Mouse (Mus musculus) limb, embryonic 14.5 days (tissue): ENCODE measurements at regions not wholly inside any gene's neighbourhood (a gene's known extent, or its start where the extent isn't known, plus 50 kb on each side); places are given as distances from the start of the nearest gene placed in this dataset.

Source experiments
- ATAC-seq: fragments of 200-750 bp; cut with Nextera tagmentation; 2 replicates; pipeline ENCODE4 v1.8.0; 2017; ENCODE audit warnings: low read depth, moderate number of reproducible peaks, moderate TSS enrichment; ENCODE audit not compliant: low FRiP score
- DNase-seq: peaks from one replicate; pipeline ENCODE4 v3.0.0-alpha.2; 2015; ENCODE audit warnings: low spot score
- H3K27ac ChIP-seq: fragments of 300-500 bp; sonication (generic); replicated peaks from 2 replicates; pipeline ENCODE4 v1.5.1; 2014; ENCODE audit warnings: low read depth, mild to moderate bottlenecking, low read length, moderate library complexity, mixed read lengths
- H3K27me3 ChIP-seq: fragments of 300-500 bp; sonication (generic); 2 replicates; pipeline ENCODE4 v1.6.1; 2014; ENCODE audit warnings: low read length, mixed read lengths; ENCODE audit not compliant: control insufficient read depth, insufficient read depth
- H3K36me3 ChIP-seq: fragments of 300-500 bp; sonication (generic); 2 replicates; pipeline ENCODE4 v1.6.1; 2014; ENCODE audit warnings: mild to moderate bottlenecking, low read length, moderate library complexity, mixed read lengths; ENCODE audit not compliant: control insufficient read depth, insufficient read depth
- H3K4me1 ChIP-seq: fragments of 300-500 bp; sonication (generic); 2 replicates; pipeline ENCODE4 v1.6.1; 2014; ENCODE audit warnings: antibody characterized with exemption, low read length, mixed read lengths; ENCODE audit not compliant: control insufficient read depth, insufficient read depth
- H3K4me2 ChIP-seq: fragments of 300-500 bp; sonication (generic); replicated peaks from 2 replicates; pipeline ENCODE4 v1.6.1; 2014; ENCODE audit warnings: low read depth, mild to moderate bottlenecking, low read length, moderate library complexity; ENCODE audit not compliant: severe bottlenecking
- H3K4me3 ChIP-seq: fragments of 300-500 bp; sonication (generic); replicated peaks from 2 replicates; pipeline ENCODE4 v1.5.1; 2014; ENCODE audit warnings: low read length
- H3K9ac ChIP-seq: fragments of 300-500 bp; sonication (generic); 2 replicates; pipeline ENCODE4 v1.6.1; 2014; ENCODE audit warnings: mild to moderate bottlenecking, low read depth, low read length, moderate library complexity; ENCODE audit not compliant: severe bottlenecking
- H3K9me3 ChIP-seq: fragments of 300-500 bp; sonication (generic); 2 replicates; pipeline ENCODE4 v1.6.1; 2016; ENCODE audit warnings: low read length; ENCODE audit not compliant: control insufficient read depth
- POLR2A ChIP-seq: fragments of 200-500 bp; IDR thresholded peaks from 2 replicates; pipeline ENCODE4 v1.8.0; 2012; ENCODE audit warnings: inconsistent platforms, mild to moderate bottlenecking, moderate library complexity, borderline replicate concordance; ENCODE audit not compliant: insufficient read depth, insufficient read length; ENCODE audit errors: extremely low read depth
- WGBS: fragments of 180-500 bp; shearing (Covaris S2); extraction: QIAGEN DNeasy Blood & Tissue Kit; methylation state at CpG from one replicate; pipeline ENCODE4 v1.1.7; 2014; 5-methylcytosine and 5-hydroxymethylcytosine counted together

DNA sequence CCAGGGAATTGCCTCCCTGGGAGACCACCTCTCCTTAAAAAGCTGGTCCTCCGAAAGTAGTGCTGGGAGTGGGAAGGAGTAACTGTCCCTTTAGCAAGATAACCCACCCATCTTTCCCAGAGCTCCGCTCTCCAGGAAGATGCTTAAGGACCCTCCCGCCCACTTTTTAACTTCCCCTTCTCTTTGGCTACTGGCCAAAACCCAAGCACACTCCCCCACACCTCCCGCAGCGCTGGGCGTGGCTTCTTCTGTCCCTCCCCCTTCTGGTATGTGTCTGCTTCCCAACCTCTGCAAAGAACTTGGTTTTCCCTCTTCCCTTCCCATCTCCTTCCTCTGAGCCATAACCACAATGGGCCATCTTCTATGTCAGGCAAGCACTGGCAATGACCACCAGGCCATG lies 85.4 kb downstream of the Rpap3 start:
- Histone ChIP-seq H3K9me3 (no peaks in the 10 kb centered on the region), H3K27ac (no peak overlapping the region), H3K9ac (no peak overlapping the region), H3K4me1 (no peaks in the 10 kb centered on the region), H3K36me3 (no peaks in the 10 kb centered on the region), H3K4me2 (no peak overlapping the region), H3K4me3 (no peak overlapping the region), H3K27me3 (no peaks in the 10 kb centered on the region)
- no peak for TF ChIP-seq POLR2A
- ATAC-seq = no peak
- 60% methylated on average over 6 of the region's 6 CpGs for WGBS
- DNase-seq = no peak

DNA sequence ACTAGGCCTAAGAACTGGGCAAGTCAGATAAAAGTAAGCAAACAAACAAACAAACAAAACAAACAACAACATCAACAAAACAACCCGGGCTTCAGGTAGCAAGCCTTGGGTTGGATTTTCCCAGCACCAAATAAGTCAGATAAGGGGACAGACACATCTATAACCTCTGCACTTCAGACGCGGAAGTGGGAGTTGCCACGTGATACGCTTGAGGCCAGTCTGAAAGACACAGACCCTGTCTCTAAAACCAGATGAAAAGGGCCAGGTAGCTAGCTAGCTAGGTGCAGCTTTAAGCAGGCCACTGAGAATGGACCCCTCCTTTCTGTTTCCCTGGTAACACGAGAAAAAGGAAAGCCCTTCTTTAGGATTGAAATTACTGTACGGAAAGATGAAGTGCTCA lies 85.9 kb downstream of the Rpap3 start:
- Histone ChIP-seq H3K4me2 (no peak overlapping the region), H3K4me3 (no peak overlapping the region), H3K9ac (no peak overlapping the region), H3K4me1 (no peaks in the 10 kb centered on the region), H3K9me3 (no peaks in the 10 kb centered on the region), H3K27me3 (no peaks in the 10 kb centered on the region), H3K36me3 (no peaks in the 10 kb centered on the region), H3K27ac (no peak overlapping the region)
- WGBS = 82% methylated on average over 7 of the region's 7 CpGs
- ATAC-seq = no peak
- no peak for DNase-seq
- TF ChIP-seq POLR2A = no peak

- Histone ChIP-seq H3K27ac (no peak overlapping the region), H3K27me3 (no peaks in the 10 kb centered on the region), H3K9ac (no peak overlapping the region), H3K4me3 (no peak overlapping the region), H3K4me1 (no peaks in the 10 kb centered on the region), H3K36me3 (no peaks in the 10 kb centered on the region), H3K4me2 (no peak overlapping the region), H3K9me3 (no peaks in the 10 kb centered on the region)
- TF ChIP-seq POLR2A = no peak
- 94% methylated on average over 2 of the region's 2 CpGs for WGBS
- DNase-seq (no peak), ATAC-seq (no peak)
Observed at GRCm38 (mm10) chr15:97612325-97612724, 93.3 kb downstream of the Rpap3 start.

DNA sequence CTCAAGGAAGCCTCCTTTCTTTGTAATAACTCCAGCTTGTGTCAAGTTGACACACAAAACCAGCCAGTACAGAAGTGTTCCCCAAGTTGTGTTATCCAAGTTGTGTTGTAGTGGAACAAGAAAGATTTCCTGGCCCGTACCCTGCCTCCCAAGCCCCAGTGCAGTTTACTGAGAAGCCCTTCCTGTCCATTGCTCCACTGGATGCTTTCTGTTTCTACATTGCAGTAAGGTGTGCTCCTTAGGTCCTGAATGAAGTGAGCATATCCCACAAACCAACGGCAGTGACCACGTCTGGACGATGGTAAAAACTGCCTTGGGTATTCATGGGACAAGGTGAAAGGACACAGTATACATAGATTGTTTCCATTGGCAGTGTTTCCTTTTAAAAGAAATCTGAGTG lies 94.9 kb downstream of the Rpap3 start:
- no peak for DNase-seq
- no peak overlapping the region for H3K27ac ChIP-seq
- H3K36me3 ChIP-seq = no peaks in the 10 kb centered on the region
- no peak overlapping the region for H3K4me3 ChIP-seq
- H3K9ac ChIP-seq = no peak overlapping the region
- no peak overlapping the region for H3K4me2 ChIP-seq
- H3K9me3 ChIP-seq = no peaks in the 10 kb centered on the region
- no peak for TF ChIP-seq POLR2A
- no peak for ATAC-seq
- H3K27me3 ChIP-seq = no peaks in the 10 kb centered on the region
- peaks cover 9% of the 10 kb centered on the region for H3K4me1 ChIP-seq
- 84% methylated on average over 4 of the region's 4 CpGs for WGBS

- no peak overlapping the region for H3K4me2 ChIP-seq
- 76% methylated on average over 7 of the region's 7 CpGs for WGBS
- H3K27me3 ChIP-seq = no peaks in the 10 kb centered on the region
- ATAC-seq (no peak), DNase-seq (no peak)
- H3K9ac ChIP-seq = no peak overlapping the region
- TF ChIP-seq POLR2A = no peak
- H3K4me1 ChIP-seq = peaks cover 9% of the 10 kb centered on the region
- no peak overlapping the region for H3K4me3 ChIP-seq
- H3K9me3 ChIP-seq = no peaks in the 10 kb centered on the region
- no peaks in the 10 kb centered on the region for H3K36me3 ChIP-seq
- no peak overlapping the region for H3K27ac ChIP-seq
Observed at GRCm38 (mm10) chr15:97609496-97609895, 96.1 kb downstream of the Rpap3 start.

DNA sequence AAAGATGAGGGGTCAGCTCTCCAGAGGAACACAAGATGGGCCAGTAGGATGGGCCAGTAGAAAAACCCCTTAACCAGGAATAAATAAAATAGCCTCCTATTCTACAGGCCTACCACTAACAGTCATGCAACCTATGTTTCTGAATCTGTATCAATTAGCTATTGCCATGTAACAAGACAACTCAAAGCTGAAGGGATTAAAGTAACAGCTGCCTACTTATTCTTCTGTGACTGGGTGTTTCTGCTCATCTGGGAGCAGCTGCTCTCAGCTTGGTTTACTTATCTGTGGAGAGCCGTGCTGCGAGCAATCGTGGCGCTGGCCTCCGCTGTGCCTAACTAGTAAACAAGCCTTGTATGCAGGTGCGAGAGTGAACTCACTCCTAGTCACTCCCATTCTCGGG lies 97.0 kb downstream of the Rpap3 start:
- H3K4me2 ChIP-seq = no peak overlapping the region
- 84% methylated on average over 7 of the region's 7 CpGs for WGBS
- no peak for DNase-seq
- no peak for ATAC-seq
- no peaks in the 10 kb centered on the region for H3K9me3 ChIP-seq
- TF ChIP-seq POLR2A = no peak
- H3K27me3 ChIP-seq = no peaks in the 10 kb centered on the region
- H3K4me3 ChIP-seq = no peak overlapping the region
- no peak overlapping the region for H3K9ac ChIP-seq
- no peaks in the 10 kb centered on the region for H3K36me3 ChIP-seq
- H3K4me1 ChIP-seq = peaks cover 9% of the 10 kb centered on the region
- H3K27ac ChIP-seq = no peak overlapping the region
